Mouse (Mus musculus) neural tube, embryonic 14.5 days (tissue): ENCODE data around the gene Irgm1. TPM values are rescaled to one million over a fixed set of nuclear protein-coding genes. Genes with fewer than 3 reads are reported as not detected.

Experiments used
- ATAC-seq: fragments of 200-750 bp; cut with Nextera tagmentation; 2 replicates; pipeline ENCODE4 v1.8.0; 2017; ENCODE audit warnings: low read depth, mild to moderate bottlenecking, moderate TSS enrichment, moderate library complexity
- H3K27ac ChIP-seq: fragments of 300-500 bp; sonication (generic); 2 replicates; pipeline ENCODE4 v1.5.1; 2014; ENCODE audit warnings: low read depth, mild to moderate bottlenecking, control low read depth, low read length, moderate library complexity, mixed read lengths
- H3K27me3 ChIP-seq: fragments of 300-500 bp; sonication (generic); 2 replicates; pipeline ENCODE4 v1.6.1; 2014; ENCODE audit warnings: low read length; ENCODE audit not compliant: control insufficient read depth, insufficient read depth
- H3K36me3 ChIP-seq: fragments of 300-500 bp; sonication (generic); 2 replicates; pipeline ENCODE4 v1.6.1; 2014; ENCODE audit warnings: low read length, mixed read lengths; ENCODE audit not compliant: control insufficient read depth, insufficient read depth
- H3K4me1 ChIP-seq: fragments of 300-500 bp; sonication (generic); 2 replicates; pipeline ENCODE4 v1.6.1; 2014; ENCODE audit warnings: low read length; ENCODE audit not compliant: control insufficient read depth, insufficient read depth
- H3K4me2 ChIP-seq: fragments of 300-500 bp; sonication (generic); 2 replicates; pipeline ENCODE4 v1.6.1; 2014; ENCODE audit warnings: mild to moderate bottlenecking, low read depth, low read length, control low read depth
- H3K4me3 ChIP-seq: fragments of 300-500 bp; sonication (generic); 2 replicates; pipeline ENCODE4 v1.5.1; 2014; ENCODE audit warnings: low read depth, low read length, control low read depth, mixed read lengths
- H3K9ac ChIP-seq: fragments of 300-500 bp; sonication (generic); replicated peaks from 2 replicates; pipeline ENCODE4 v1.6.1; 2014; ENCODE audit warnings: low read depth, mild to moderate bottlenecking, control low read depth, low read length, mixed read lengths
- H3K9me3 ChIP-seq: fragments of 300-500 bp; sonication (generic); 2 replicates; pipeline ENCODE4 v1.6.1; 2016; ENCODE audit warnings: low read length; ENCODE audit not compliant: control insufficient read depth
- WGBS: fragments of 180-500 bp; shearing (Covaris S2); extraction: QIAGEN DNeasy Blood & Tissue Kit; methylation state at CpG from one replicate; pipeline ENCODE4 v1.1.7; 2014; 5-methylcytosine and 5-hydroxymethylcytosine counted together
- polyA plus RNA-seq: library from polyadenylated mRNA; unstranded; fragments of >200 nt; fragmentation: Nextera tagmentation; extraction: Ambion mirVana; gene quantifications from 2 replicates; pipeline ENCODE4 v1.2.1, GENCODE M21; 2014

Gene Irgm1
- polyA plus RNA-seq, 1 experiment from 2014 or later, result 3.1 TPM

- whole genome bisulfite sequencing, result 92% methylated on average over 3 of the region's 3 CpGs
- no peak overlapping the region for H3K27ac ChIP-seq
- H3K9me3 ChIP-seq, result no peaks in the 10 kb centered on the region
- no peak overlapping the region for H3K9ac ChIP-seq
- ATAC-seq, result no peak
- H3K4me1 ChIP-seq, result no peaks in the 10 kb centered on the region
- no peaks in the 10 kb centered on the region for H3K36me3 ChIP-seq
- H3K4me2 ChIP-seq, result no peak overlapping the region
- H3K27me3 ChIP-seq, result no peaks in the 10 kb centered on the region
- no peak overlapping the region for H3K4me3 ChIP-seq
These were observed 7.7 kb downstream of the Irgm1 start for GRCm38 (mm10) chr11:48863808-48864207.

GRCm38 (mm10) chr11:48862784-48863319, 8.6 kb downstream of the Irgm1 start:
- no peaks in the 10 kb centered on the region for H3K9me3 ChIP-seq
- no peaks in the 10 kb centered on the region for H3K36me3 ChIP-seq
- H3K4me2 ChIP-seq, result no peak overlapping the region
- H3K4me3 ChIP-seq, result no peak overlapping the region
- no peak overlapping the region for H3K27ac ChIP-seq
- peaks cover 5% of the 10 kb centered on the region; the same call in 1 of the 2 replicates for H3K4me1 ChIP-seq
- no peak overlapping the region for H3K9ac ChIP-seq
- WGBS, result 76% methylated on average over 1 of the region's 1 CpGs
- H3K27me3 ChIP-seq, result no peaks in the 10 kb centered on the region; the same call in 1 of the 2 replicates
- no peak for ATAC-seq

GRCm38 (mm10) chr11:48859014-48859413, 12.5 kb downstream of the Irgm1 start:
- H3K36me3 ChIP-seq, result no peaks in the 10 kb centered on the region
- H3K9me3 ChIP-seq, result no peaks in the 10 kb centered on the region
- peaks cover 17% of the 10 kb centered on the region for H3K4me1 ChIP-seq
- H3K27ac ChIP-seq, result no peak overlapping the region
- ATAC-seq, result no peak
- H3K4me2 ChIP-seq, result peak overlapping the region; percentile 60
- H3K27me3 ChIP-seq, result no peaks in the 10 kb centered on the region; the same call in 1 of the 2 replicates
- H3K9ac ChIP-seq, result no peak overlapping the region
- WGBS, result 0% methylated on average over 6 of the region's 6 CpGs
- peak overlapping the region; percentile 32 for H3K4me3 ChIP-seq

- peak overlapping the region; percentile 37 for H3K9ac ChIP-seq
- peaks cover 19% of the 10 kb centered on the region for H3K4me1 ChIP-seq
- ATAC-seq, result peak; percentile 76
- H3K9me3 ChIP-seq, result no peaks in the 10 kb centered on the region
- no peaks in the 10 kb centered on the region; the same call in 1 of the 2 replicates for H3K27me3 ChIP-seq
- no peak overlapping the region for H3K27ac ChIP-seq
- peak overlapping the region; percentile 54 for H3K4me3 ChIP-seq
- no peaks in the 10 kb centered on the region for H3K36me3 ChIP-seq
- WGBS, result 1% methylated on average over 31 of the region's 31 CpGs
- peak overlapping the region; percentile 74 for H3K4me2 ChIP-seq
These were observed 17.9 kb downstream of the Irgm1 start for GRCm38 (mm10) chr11:48853474-48854180.

- Histone ChIP-seq H3K27me3 (no peaks in the 10 kb centered on the region), H3K27ac (no peak overlapping the region), H3K4me2 (peak overlapping the region; percentile 74), H3K4me3 (peak overlapping the region; percentile 54), H3K9ac (peak overlapping the region; percentile 37), H3K4me1 (peaks cover 14% of the 10 kb centered on the region), H3K9me3 (no peaks in the 10 kb centered on the region), H3K36me3 (no peaks in the 10 kb centered on the region)
- WGBS, result 9% methylated on average over 23 of the region's 23 CpGs
- peak; percentile 36 for ATAC-seq
These were observed 18.6 kb downstream of the Irgm1 start for GRCm38 (mm10) chr11:48852624-48853473.

- Histone ChIP-seq H3K4me3 (peak overlapping the region; percentile 54), H3K36me3 (no peaks in the 10 kb centered on the region), H3K4me1 (peaks cover 14% of the 10 kb centered on the region), H3K27me3 (no peaks in the 10 kb centered on the region), H3K9me3 (no peaks in the 10 kb centered on the region), H3K9ac (no peak overlapping the region; the same call in 1 of the 2 replicates), H3K27ac (no peak overlapping the region), H3K4me2 (peak overlapping the region; percentile 74; the same call in 1 of the 2 replicates)
- 85% methylated on average over 4 of the region's 4 CpGs for WGBS
- ATAC-seq, result no peak
These were observed 19.3 kb downstream of the Irgm1 start for GRCm38 (mm10) chr11:48852190-48852589.

GRCm38 (mm10) chr11:48851270-48851995, 20.1 kb downstream of the Irgm1 start:
- no peaks in the 10 kb centered on the region for H3K36me3 ChIP-seq
- no peak overlapping the region for H3K4me2 ChIP-seq
- H3K4me1 ChIP-seq, result peaks cover 14% of the 10 kb centered on the region
- H3K9ac ChIP-seq, result no peak overlapping the region
- whole genome bisulfite sequencing, result 84% methylated on average over 4 of the region's 4 CpGs
- no peaks in the 10 kb centered on the region for H3K9me3 ChIP-seq
- no peak for ATAC-seq
- no peak overlapping the region for H3K27ac ChIP-seq
- no peaks in the 10 kb centered on the region for H3K27me3 ChIP-seq
- H3K4me3 ChIP-seq, result no peak overlapping the region

GRCm38 (mm10) chr11:48850240-48850639, 21.2 kb downstream of the Irgm1 start:
- Histone ChIP-seq H3K9me3 (no peaks in the 10 kb centered on the region), H3K27me3 (no peaks in the 10 kb centered on the region), H3K4me2 (no peak overlapping the region), H3K4me1 (peaks cover 14% of the 10 kb centered on the region), H3K9ac (no peak overlapping the region), H3K27ac (no peak overlapping the region), H3K36me3 (no peaks in the 10 kb centered on the region), H3K4me3 (no peak overlapping the region)
- 62% methylated on average over 2 of the region's 2 CpGs for WGBS
- ATAC-seq, result no peak
